Mouse (Mus musculus) testis, adult 2 months (tissue): Measurements from ENCODE around the gene Cenpv.
A peak's percentile ranks its signal among the peaks of the same experiment; 100 is the strongest.

Source experiments
- CTCF ChIP-seq: fragments of 200-500 bp; IDR thresholded peaks from 2 replicates; pipeline ENCODE4 v1.5.1; 2012; ENCODE audit warnings: low read depth, mild to moderate bottlenecking, inconsistent platforms, low read length, moderate library complexity; ENCODE audit not compliant: control insufficient read depth, insufficient read depth, insufficient replicate concordance
- POLR2A ChIP-seq: fragments of 200-500 bp; IDR thresholded peaks from 2 replicates; pipeline ENCODE4 v1.6.1; 2012; ENCODE audit warnings: low read depth, mild to moderate bottlenecking, inconsistent platforms, low read length, moderate library complexity; ENCODE audit not compliant: control insufficient read depth

DNA sequence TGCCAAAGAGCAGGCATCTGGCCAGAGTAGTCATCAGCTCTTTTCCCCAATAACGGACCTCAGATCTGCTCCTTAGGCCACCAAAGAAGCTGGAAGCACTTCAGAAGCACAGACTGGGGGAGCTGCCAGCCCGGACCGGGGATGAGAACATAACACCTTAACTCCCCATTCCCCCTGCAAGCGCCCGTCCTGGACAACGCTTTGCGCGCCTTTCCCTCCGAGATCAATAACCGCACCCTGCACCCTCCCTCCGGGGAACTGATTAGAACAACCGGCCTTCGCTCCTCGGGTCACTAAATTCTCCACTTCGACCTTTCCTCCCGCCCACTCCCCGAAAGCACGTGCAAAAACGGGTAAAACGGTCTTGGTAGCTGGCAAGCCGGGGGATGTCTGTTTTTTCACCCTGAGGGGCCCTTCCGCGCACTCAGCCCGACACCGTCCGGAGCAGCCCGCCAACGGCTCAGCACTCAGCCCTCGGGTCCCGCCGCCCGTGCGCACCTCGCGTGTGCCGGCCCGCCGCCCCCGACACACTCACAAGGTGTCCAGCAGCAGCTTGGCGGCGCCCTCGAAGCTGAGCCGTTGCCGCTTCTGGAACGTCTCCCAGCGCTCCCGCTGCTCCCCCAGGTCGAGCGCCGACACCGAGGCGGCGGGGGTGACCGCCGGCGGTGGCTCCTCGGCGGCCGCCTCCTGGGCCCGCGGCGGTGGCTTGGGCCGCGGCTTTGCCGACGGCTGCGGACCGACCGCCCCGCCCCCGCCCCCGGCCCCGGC lies 556 bp downstream of the Cenpv start:
- no peak for TF ChIP-seq CTCF
- peak; percentile 76; the same call in 1 of the 2 replicates for TF ChIP-seq POLR2A
